Mouse (Mus musculus) liver, embryonic 16.5 days (tissue): ENCODE data around the gene Klrg2. TPM values are rescaled to one million over a fixed set of nuclear protein-coding genes. Genes with fewer than 3 reads are reported as not detected.

ENCODE experiments used
- ATAC-seq: fragments of 200-750 bp; cut with Nextera tagmentation; 2 replicates; pipeline ENCODE4 v1.8.0; 2017; ENCODE audit warnings: low read depth, mild to moderate bottlenecking, moderate number of reproducible peaks, moderate library complexity
- H3K27ac ChIP-seq: fragments of 300-500 bp; sonication (generic); 2 replicates; pipeline ENCODE4 v1.5.1; 2014; ENCODE audit warnings: mild to moderate bottlenecking, low read length
- H3K27me3 ChIP-seq: fragments of 300-500 bp; sonication (generic); 2 replicates; pipeline ENCODE4 v1.6.1; 2014; ENCODE audit warnings: low read depth, low read length, mixed read lengths; ENCODE audit not compliant: control insufficient read depth, insufficient read depth
- H3K36me3 ChIP-seq: fragments of 300-500 bp; sonication (generic); 2 replicates; pipeline ENCODE4 v1.6.1; 2014; ENCODE audit warnings: mild to moderate bottlenecking; ENCODE audit not compliant: control insufficient read depth, insufficient read depth
- H3K4me1 ChIP-seq: fragments of 300-500 bp; sonication (generic); 2 replicates; pipeline ENCODE4 v1.6.1; 2014; ENCODE audit warnings: low read depth, low read length, mixed read lengths; ENCODE audit not compliant: control insufficient read depth
- H3K4me2 ChIP-seq: fragments of 300-500 bp; sonication (generic); 2 replicates; pipeline ENCODE4 v1.6.1; 2014; ENCODE audit warnings: low read depth, low read length, mixed read lengths
- H3K4me3 ChIP-seq: fragments of 300-500 bp; sonication (generic); 2 replicates; pipeline ENCODE4 v1.5.1; 2014; ENCODE audit warnings: low read depth, mild to moderate bottlenecking, low read length
- H3K9ac ChIP-seq: fragments of 300-500 bp; sonication (generic); 2 replicates; pipeline ENCODE4 v1.6.1; 2014; ENCODE audit warnings: low read depth, low read length
- H3K9me3 ChIP-seq: fragments of 300-500 bp; sonication (generic); replicated peaks from 2 replicates; pipeline ENCODE4 v1.6.1; 2016; ENCODE audit warnings: low read length; ENCODE audit not compliant: control insufficient read depth
- WGBS: fragments of 180-500 bp; shearing (Covaris S2); extraction: QIAGEN DNeasy Blood & Tissue Kit; methylation state at CpG from one replicate; pipeline ENCODE4 v1.1.7; 2014; ENCODE audit not compliant: insufficient replicate concordance; 5-methylcytosine and 5-hydroxymethylcytosine counted together
- polyA plus RNA-seq: library from polyadenylated mRNA; unstranded; fragments of >200 nt; fragmentation: Nextera tagmentation; extraction: Ambion mirVana; gene quantifications from 2 replicates; pipeline ENCODE4 v1.2.1, GENCODE M21; 2015

Klrg2 gene
- polyA plus RNA-seq, 1 experiment from 2014 or later = 0.06 TPM

GRCm38 (mm10) chr6:38662714-38663615, 25.9 kb upstream of the Klrg2 start, which contains the start of gene Clec2l:
Gene Clec2l (plus strand): TSS chr6:38663069.
- no peak for ATAC-seq
- WGBS = 1% methylated on average over 79 of the region's 84 CpGs
- no peaks in the 10 kb centered on the region for H3K36me3 ChIP-seq
- peak within 1 kb of the TSS; percentile 47 for H3K4me3 ChIP-seq
- H3K9ac ChIP-seq = no peak within 1 kb of the TSS
- H3K4me2 ChIP-seq = peak within 1 kb of the TSS; percentile 57
- H3K4me1 ChIP-seq = no peaks in the 10 kb centered on the region
- H3K9me3 ChIP-seq = no peaks in the 10 kb centered on the region
- H3K27me3 ChIP-seq = peaks cover 53% of the 10 kb centered on the region
- no peak within 1 kb of the TSS for H3K27ac ChIP-seq

- Histone ChIP-seq H3K4me3 (no peak overlapping the region), H3K4me2 (no peak overlapping the region)
- WGBS = 51% methylated on average over 4 of the region's 4 CpGs
Observed at GRCm38 (mm10) chr6:38661626-38662025, 24.6 kb upstream of the Klrg2 start.

GRCm38 (mm10) chr6:38650263-38650937, 13.4 kb upstream of the Klrg2 start:
- Histone ChIP-seq H3K9me3 (no peaks in the 10 kb centered on the region), H3K27me3 (no peaks in the 10 kb centered on the region), H3K27ac (no peak overlapping the region), H3K4me2 (no peak overlapping the region), H3K9ac (no peak overlapping the region), H3K36me3 (no peaks in the 10 kb centered on the region), H3K4me3 (no peak overlapping the region), H3K4me1 (no peaks in the 10 kb centered on the region)
- ATAC-seq = no peak
- 36% methylated on average over 14 of the region's 14 CpGs for WGBS

More at GRCm38 (mm10) chr6:38661626-38662025, 24.6 kb upstream of the Klrg2 start:
- no peak overlapping the region for H3K27ac ChIP-seq
- H3K27me3 ChIP-seq = peaks cover 53% of the 10 kb centered on the region
- H3K36me3 ChIP-seq = no peaks in the 10 kb centered on the region
- ATAC-seq = no peak
- H3K4me1 ChIP-seq = no peaks in the 10 kb centered on the region
- no peak overlapping the region for H3K9ac ChIP-seq
- H3K9me3 ChIP-seq = no peaks in the 10 kb centered on the region

GRCm38 (mm10) chr6:38649545-38649944, 12.5 kb upstream of the Klrg2 start:
- ATAC-seq = no peak
- WGBS = 51% methylated on average over 3 of the region's 3 CpGs
- no peak overlapping the region for H3K27ac ChIP-seq
- H3K4me2 ChIP-seq = no peak overlapping the region
- no peaks in the 10 kb centered on the region for H3K9me3 ChIP-seq
- no peaks in the 10 kb centered on the region for H3K27me3 ChIP-seq
- H3K9ac ChIP-seq = no peak overlapping the region
- no peaks in the 10 kb centered on the region for H3K36me3 ChIP-seq
- no peaks in the 10 kb centered on the region for H3K4me1 ChIP-seq
- H3K4me3 ChIP-seq = no peak overlapping the region

GRCm38 (mm10) chr6:38643039-38643438, 6.0 kb upstream of the Klrg2 start:
- Histone ChIP-seq H3K36me3 (no peaks in the 10 kb centered on the region), H3K27ac (no peak overlapping the region), H3K4me1 (no peaks in the 10 kb centered on the region), H3K4me2 (no peak overlapping the region), H3K27me3 (peaks cover 42% of the 10 kb centered on the region), H3K9ac (no peak overlapping the region), H3K9me3 (no peaks in the 10 kb centered on the region), H3K4me3 (no peak overlapping the region)
- ATAC-seq = no peak
- whole genome bisulfite sequencing = 64% methylated on average over 3 of the region's 3 CpGs

GRCm38 (mm10) chr6:38642593-38642992, 5.6 kb upstream of the Klrg2 start:
- Histone ChIP-seq H3K9me3 (no peaks in the 10 kb centered on the region), H3K36me3 (no peaks in the 10 kb centered on the region), H3K4me3 (no peak overlapping the region), H3K4me2 (no peak overlapping the region), H3K27me3 (peaks cover 47% of the 10 kb centered on the region), H3K27ac (no peak overlapping the region), H3K4me1 (no peaks in the 10 kb centered on the region), H3K9ac (no peak overlapping the region)
- ATAC-seq = no peak
- WGBS = 43% methylated on average over 5 of the region's 5 CpGs

- Histone ChIP-seq H3K4me3 (no peak overlapping the region), H3K4me1 (peaks cover 8% of the 10 kb centered on the region), H3K9ac (no peak overlapping the region), H3K9me3 (no peaks in the 10 kb centered on the region), H3K27me3 (peaks cover 56% of the 10 kb centered on the region), H3K27ac (no peak overlapping the region), H3K36me3 (no peaks in the 10 kb centered on the region), H3K4me2 (no peak overlapping the region)
- no peak for ATAC-seq
- 24% methylated on average over 5 of the region's 5 CpGs for WGBS
Observed at GRCm38 (mm10) chr6:38641645-38642044, 4.6 kb upstream of the Klrg2 start.

GRCm38 (mm10) chr6:38641228-38641627, 4.2 kb upstream of the Klrg2 start:
- H3K9ac ChIP-seq = no peak overlapping the region
- no peaks in the 10 kb centered on the region for H3K9me3 ChIP-seq
- peaks cover 60% of the 10 kb centered on the region for H3K27me3 ChIP-seq
- H3K36me3 ChIP-seq = no peaks in the 10 kb centered on the region
- ATAC-seq = no peak
- H3K27ac ChIP-seq = no peak overlapping the region
- peaks cover 12% of the 10 kb centered on the region for H3K4me1 ChIP-seq
- no peak overlapping the region for H3K4me2 ChIP-seq
- WGBS = 15% methylated on average over 5 of the region's 5 CpGs
- no peak overlapping the region for H3K4me3 ChIP-seq

- Histone ChIP-seq H3K27ac (no peak overlapping the region), H3K9ac (no peak overlapping the region), H3K36me3 (no peaks in the 10 kb centered on the region), H3K27me3 (peaks cover 69% of the 10 kb centered on the region), H3K4me3 (no peak overlapping the region), H3K4me2 (no peak overlapping the region), H3K4me1 (peaks cover 18% of the 10 kb centered on the region), H3K9me3 (no peaks in the 10 kb centered on the region)
- no peak for ATAC-seq
- WGBS = 48% methylated on average over 11 of the region's 11 CpGs
Observed at GRCm38 (mm10) chr6:38640401-38640800, 3.4 kb upstream of the Klrg2 start.
